Mouse (Mus musculus) thymus, adult 2 months (tissue): ENCODE measurements around the gene Tmem144.

Source experiments
- CTCF ChIP-seq: fragments of 200-500 bp; IDR thresholded peaks from 2 replicates; pipeline ENCODE4 v1.5.1; 2012; ENCODE audit warnings: mild to moderate bottlenecking, control low read depth, low read length, moderate library complexity, borderline replicate concordance; ENCODE audit not compliant: control insufficient read depth, poor library complexity, insufficient read depth; ENCODE audit errors: extremely low read depth
- POLR2A ChIP-seq: fragments of 200-500 bp; IDR thresholded peaks from 2 replicates; pipeline ENCODE4 v1.6.1; 2012; ENCODE audit warnings: mild to moderate bottlenecking, low read length, control low read depth, moderate library complexity; ENCODE audit not compliant: control insufficient read depth, poor library complexity, insufficient read depth; ENCODE audit errors: extremely low read depth

GRCm38 (mm10) chr3:79849621-79850020, 3.0 kb downstream of the Tmem144 start:
- TF ChIP-seq CTCF (no peak), POLR2A (no peak)
